Mouse (Mus musculus): ENCODE measurements at regions not wholly inside any gene's neighbourhood (a gene's known extent, or its start where the extent isn't known, plus 50 kb on each side); places are given as distances from the start of the nearest gene placed in this dataset.
"Not testable (repeated sequence)": the region's sequence is repeated elsewhere in the genome, so short reads cannot be mapped to it uniquely, and the experiment has no call there.

DNA sequence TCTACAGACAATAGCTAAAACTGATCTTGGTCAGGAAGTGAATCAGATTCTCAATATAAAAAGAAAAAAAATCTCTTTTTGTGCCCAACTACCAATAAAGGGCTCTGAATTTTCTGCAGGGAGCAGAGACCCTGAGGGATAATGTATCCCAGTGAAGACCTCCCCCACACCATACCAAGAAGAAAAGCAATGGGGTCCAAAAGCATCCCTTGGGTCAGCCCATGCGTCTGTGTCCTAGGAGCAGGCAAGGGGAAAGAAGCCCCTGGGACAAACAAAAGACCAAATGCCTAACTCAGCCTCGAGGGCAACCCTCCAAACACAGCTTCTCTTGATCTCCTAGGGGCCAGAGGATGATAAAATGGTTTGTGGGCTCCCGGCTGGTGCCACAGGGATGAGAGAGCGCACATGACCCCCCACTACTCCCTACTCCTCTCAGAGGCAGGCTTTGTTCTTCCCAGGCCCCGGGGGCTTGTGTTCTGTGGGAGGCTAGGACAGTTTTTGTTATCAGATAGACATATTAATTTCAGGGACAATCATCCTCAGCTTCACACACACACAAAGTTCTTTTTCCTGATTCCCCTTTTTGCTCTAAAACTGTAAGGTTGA, 172.0 kb upstream of the Slc25a13 start:
- no peak for DNase-seq (ENCODE audit: low spot score in 2 of 2)

DNA sequence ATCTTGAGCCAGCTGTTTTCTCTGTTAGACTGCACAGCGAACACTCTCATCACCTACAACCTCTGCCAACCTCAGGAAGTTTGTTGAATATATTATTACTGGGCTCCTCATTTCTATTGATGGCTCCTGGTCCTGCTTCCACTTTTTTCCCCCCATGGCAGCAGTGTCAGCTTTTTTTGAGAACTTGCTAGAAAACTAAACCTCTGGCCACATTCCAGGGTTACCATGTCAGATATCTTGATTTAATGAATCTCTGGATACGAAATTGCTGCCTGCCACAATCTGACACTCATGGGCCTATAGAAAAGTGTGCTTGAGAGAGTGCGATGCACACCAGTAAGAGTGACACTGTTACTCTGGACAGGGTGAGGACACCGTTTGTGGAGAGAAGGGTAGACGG, 170.6 kb upstream of the Slc25a13 start:
- no peak for DNase-seq (ENCODE audit: low spot score in 2 of 2)

- DNase-seq (ENCODE audit: low spot score in 2 of 2), result no peak
These were observed 168.0 kb upstream of the Slc25a13 start for GRCm38 (mm10) chr6:6384971-6385370.

- no peak for DNase-seq (ENCODE audit: low spot score in 2 of 2)
These were observed 167.5 kb upstream of the Slc25a13 start for GRCm38 (mm10) chr6:6384441-6384840.

- DNase-seq (ENCODE audit: low spot score in 2 of 2), result no peak
These were observed 155.4 kb upstream of the Slc25a13 start for GRCm38 (mm10) chr6:6372421-6372820.

GRCm38 (mm10) chr6:6371444-6372093, 154.6 kb upstream of the Slc25a13 start:
- DNase-seq (ENCODE audit: low spot score in 2 of 2), result no peak

- DNase-seq (ENCODE audit: low spot score in 2 of 2), result no peak
These were observed 147.1 kb upstream of the Slc25a13 start for GRCm38 (mm10) chr6:6364037-6364436.

DNA sequence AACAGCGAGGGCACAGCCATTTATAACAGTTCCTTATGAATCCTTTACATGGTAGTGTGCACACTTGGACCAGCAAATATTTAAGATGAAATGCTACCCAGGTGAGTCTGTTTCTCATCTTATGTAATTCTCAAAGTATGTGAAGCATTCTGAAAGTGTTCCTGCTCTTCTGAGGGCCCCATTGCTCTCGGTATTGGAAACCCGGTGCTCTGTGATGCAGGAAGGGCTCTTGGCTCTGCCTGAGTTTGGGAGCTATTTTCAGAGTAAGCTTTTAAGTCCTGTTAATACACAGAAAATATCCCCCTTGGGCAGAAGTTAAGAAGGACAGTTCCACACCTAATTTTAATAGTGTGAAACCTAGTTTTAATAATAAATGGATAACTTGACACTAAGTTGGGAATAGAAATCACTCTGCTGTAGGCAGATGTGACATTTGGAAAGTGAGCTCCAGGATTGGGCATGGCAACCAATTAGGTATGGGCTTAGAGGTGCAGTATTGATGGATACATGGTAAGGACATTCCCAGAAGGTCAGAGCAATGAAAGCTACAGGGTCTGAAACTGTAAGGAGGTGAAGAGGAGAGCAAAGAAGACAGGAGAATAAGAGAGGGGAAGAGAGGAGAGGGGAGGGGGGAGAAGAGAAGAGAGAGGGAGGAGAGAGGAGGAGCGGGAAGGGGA, 145.8 kb upstream of the Slc25a13 start:
- no peak for DNase-seq (ENCODE audit: low spot score in 2 of 2)

DNA sequence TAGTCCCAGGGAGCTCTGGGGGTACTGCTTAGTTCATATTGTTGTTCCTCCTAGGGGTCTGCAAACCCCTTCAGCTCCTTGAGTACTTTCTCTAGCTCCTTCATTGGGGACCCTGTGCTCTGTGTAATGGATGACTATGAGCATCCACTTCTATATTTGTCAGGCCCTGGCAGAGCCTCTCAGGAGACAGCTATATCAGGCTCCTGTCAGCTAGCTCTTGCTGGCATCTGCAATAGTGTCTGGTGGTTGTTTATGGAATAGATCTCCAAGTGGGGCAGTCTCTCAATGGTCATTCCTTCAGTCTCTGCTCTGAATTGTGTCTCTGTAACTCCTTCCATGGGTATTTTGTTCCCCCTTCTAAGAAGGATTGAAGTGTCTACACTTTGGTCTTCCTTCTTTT, 144.2 kb upstream of the Slc25a13 start:
- DNase-seq (ENCODE audit: low spot score in 2 of 2), result not testable (repeated sequence)

- no peak for DNase-seq (ENCODE audit: low spot score in 2 of 2)
These were observed 140.5 kb upstream of the Slc25a13 start for GRCm38 (mm10) chr6:6357477-6357876.

DNA sequence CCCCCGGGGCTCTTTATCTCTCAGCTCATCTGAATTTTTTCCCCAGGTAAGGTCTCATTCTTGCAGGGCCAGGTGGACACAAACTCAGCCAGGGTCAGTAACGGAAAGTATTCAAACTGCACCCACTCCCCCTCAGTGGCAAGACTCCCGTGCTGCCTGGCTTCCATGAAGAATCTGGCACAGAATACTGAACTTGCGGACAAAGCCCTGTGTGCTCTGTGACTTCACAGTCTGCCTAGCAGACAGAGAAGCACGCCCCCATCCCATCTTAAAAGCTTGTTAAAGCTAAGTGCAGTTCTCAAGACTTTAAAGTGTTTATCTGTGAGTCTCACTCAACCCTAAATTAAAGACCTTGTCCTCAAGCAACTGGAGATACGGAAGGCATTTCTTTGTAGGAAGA, 140.0 kb upstream of the Slc25a13 start:
- DNase-seq (ENCODE audit: low spot score in 2 of 2), result no peak

DNA sequence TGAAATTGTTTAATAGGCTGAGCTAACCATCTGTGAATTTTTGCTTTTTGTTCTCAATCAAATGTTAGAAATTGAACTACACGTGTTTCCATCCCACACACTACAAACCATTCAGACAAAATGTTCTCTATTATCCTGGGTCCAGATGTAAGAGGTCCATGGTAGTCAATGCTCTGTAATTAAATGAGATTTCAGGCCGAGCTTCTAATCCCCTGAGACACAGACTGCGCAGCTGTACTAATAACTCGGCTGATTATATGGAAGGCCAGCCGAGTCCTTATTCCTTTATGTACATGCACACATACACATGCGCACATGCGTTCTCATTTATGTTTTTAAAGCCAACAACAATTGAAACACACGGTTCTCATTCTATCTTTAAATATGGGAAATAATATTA, 118.3 kb upstream of the Slc25a13 start:
- DNase-seq (ENCODE audit: low spot score in 2 of 2), result no peak

DNA sequence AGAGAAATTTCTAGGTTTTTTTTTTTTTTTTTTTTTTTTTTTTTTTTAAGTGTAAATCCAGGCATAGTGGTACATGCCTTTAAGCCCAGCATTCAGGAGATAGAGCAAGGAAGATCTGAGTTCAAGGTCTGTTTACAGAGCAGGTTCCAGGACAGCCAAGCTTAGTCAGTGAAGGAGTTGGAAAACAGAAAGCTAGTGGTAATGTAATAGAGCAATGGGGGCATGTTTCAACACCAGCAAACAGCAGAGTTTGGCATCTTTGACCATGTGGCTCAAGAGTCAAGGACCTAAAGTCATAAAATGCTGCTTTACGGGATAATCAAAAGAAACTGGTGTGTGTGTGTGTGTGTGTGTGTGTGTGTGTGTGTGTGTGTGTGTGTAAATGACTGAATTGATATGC, 113.3 kb upstream of the Slc25a13 start:
- no peak for DNase-seq (ENCODE audit: low spot score in 2 of 2)

- DNase-seq (ENCODE audit: low spot score in 2 of 2), result no peak
These were observed 108.5 kb upstream of the Slc25a13 start for GRCm38 (mm10) chr6:6325516-6325915.

GRCm38 (mm10) chr6:6316725-6317124, 99.8 kb upstream of the Slc25a13 start:
- no peak for DNase-seq (ENCODE audit: low spot score in 2 of 2)

DNA sequence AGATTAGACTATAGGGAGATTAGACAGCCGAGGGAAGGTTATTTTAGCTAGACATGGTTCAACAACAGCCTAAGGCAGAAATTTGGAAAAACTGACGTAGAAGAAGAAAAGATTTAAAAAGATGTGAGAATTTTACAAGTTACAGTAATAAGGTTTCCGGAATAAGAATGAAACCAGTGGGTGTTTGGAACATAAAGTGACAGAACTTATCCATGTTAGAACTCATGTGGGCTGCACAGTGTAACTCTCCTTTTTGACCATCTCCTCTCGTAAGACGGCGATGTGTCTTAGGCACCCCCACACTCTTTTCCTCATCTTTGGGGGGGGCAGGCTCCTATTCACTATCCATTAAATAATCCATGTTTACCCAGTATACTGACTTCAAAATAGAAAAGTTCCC, 96.2 kb upstream of the Slc25a13 start:
- no peak for DNase-seq (ENCODE audit: low spot score in 2 of 2)

DNA sequence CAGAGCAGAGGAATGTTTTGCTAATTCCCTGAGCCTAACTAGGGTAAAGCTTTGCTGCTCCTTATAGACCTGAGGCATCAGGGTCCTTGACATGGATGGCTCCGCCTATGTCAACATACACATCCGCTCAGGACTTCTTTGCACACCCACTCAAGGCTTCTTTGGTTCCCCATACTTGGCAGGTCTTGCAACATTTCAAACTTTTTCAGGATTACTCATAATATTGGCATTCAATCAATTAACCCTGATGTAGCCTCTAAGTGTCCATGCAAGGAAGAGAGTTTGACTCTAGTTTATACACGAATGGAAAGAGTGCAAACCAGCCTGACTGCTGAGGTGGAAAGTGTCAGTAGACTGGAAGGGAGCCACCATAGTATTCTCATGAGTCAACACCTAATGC, 93.2 kb upstream of the Slc25a13 start:
- no peak for DNase-seq (ENCODE audit: low spot score in 2 of 2)

DNA sequence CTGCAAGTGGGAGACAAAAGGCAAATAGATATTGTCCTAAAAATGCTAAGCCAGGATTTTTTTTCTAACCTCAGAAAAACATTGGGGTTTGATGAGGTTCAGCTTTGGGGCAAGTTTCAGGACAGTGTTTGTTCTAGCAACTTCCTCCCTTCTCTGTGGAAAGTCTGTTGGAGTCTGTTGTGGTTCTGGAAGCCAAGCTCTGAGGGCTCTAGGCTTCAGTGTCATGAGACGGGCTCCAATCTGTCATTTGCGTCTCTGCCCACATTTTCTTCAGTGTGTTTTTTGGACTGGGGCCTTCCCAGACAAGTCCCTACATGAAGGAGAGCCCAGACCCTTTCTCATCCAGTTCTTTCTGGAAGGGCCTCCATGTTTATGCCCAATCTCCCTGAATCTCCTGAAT, 90.6 kb upstream of the Slc25a13 start:
- DNase-seq (ENCODE audit: low spot score in 2 of 2), result no peak

DNA sequence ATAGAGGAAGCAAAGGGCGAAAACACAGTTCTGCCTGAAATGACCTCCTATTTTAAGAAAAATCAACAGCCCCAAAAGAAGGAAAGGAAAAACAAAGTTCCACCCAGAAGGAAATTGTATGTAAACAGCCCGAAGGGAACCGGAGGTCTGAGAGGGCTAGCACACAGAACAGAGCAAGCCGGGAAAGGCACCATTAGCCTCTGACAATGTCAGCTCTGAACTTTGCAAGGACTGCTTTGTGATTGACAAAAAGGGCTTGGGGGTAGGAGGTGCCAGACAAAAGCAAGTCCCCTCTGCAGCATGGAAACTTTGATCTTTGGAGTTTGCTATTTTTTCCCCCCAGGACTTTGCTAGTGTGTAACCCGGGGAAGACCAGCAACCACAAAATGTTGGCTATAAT, 86.8 kb upstream of the Slc25a13 start:
- no peak for DNase-seq (ENCODE audit: low spot score in 2 of 2)

GRCm38 (mm10) chr6:6301001-6301510, 84.1 kb upstream of the Slc25a13 start:
- DNase-seq (ENCODE audit: low spot score in 2 of 2), result no peak

DNA sequence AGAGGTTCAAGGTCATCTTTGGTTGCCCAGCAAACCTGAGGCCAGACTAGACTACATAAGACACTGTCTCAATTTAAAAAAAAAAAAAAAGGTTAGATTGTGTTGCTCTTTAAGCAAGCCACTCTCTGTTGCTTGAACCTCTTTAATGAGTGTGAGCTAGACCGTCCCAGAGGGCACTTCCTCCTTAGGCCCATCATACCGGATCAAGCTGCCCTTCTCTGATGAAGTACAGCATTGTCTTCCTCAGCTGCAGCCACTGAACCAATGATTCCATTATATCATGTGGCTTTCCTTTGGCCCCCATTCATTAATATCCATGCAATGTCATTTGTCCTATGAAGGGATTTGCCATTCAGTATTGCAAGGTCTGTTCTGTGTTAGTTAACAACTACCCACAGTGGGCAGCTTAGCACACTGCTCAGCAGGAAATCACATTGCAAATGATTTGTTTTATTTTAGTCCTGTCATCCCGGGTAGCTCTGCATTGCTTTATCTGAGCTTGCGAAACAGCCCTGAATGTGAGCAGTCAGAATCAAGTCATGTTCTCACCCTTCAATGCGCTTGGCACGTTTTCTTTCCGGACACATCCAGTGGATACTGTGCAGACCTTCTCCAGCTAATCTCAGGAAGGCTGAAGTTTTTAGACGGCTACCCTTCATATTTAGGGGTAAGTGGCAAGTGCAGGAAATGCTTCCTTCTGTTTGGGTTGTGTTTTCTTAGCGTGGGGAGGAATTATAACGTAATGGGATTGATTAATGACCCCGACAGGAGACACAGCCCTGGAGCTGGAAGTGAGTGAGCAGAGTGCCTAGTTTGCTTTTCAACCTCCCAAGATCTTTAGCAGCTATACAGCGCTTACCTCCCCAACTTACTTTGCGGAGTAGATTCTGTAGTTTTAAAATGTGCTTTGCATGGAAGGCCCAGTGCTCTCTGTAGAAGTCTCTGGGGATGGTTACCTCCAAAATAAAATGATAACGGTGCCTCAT, 82.2 kb upstream of the Slc25a13 start:
- no peak for DNase-seq (ENCODE audit: low spot score in 2 of 2)

Data from adrenal gland, postnatal 4 days (tissue).